Mouse (Mus musculus) embryonic facial prominence, embryonic 12.5 days (tissue): Measurements from ENCODE around the gene Tmem8. TPM values are rescaled to one million over a fixed set of nuclear protein-coding genes. Genes with fewer than 3 reads are reported as not detected.
"Not testable (repeated sequence)": the region's sequence is repeated elsewhere in the genome, so short reads cannot be mapped to it uniquely, and the experiment has no call there.

ENCODE experiments used
- ATAC-seq: fragments of 200-750 bp; cut with Nextera tagmentation; 2 replicates; pipeline ENCODE4 v1.8.0; 2017; ENCODE audit not compliant: insufficient number of reproducible peaks, insufficient read depth, low FRiP score, low TSS enrichment
- H3K27ac ChIP-seq: fragments of 300-500 bp; sonication (generic); 2 replicates; pipeline ENCODE4 v1.5.1; 2016; ENCODE audit warnings: mild to moderate bottlenecking
- H3K27me3 ChIP-seq: fragments of 300-500 bp; sonication (generic); 2 replicates; pipeline ENCODE4 v1.6.1; 2016; ENCODE audit warnings: mild to moderate bottlenecking, moderate library complexity
- H3K36me3 ChIP-seq: fragments of 300-500 bp; sonication (generic); 2 replicates; pipeline ENCODE4 v1.6.1; 2016; ENCODE audit warnings: mild to moderate bottlenecking
- H3K4me1 ChIP-seq: fragments of 300-500 bp; sonication (generic); 2 replicates; pipeline ENCODE4 v1.6.1; 2016
- H3K4me2 ChIP-seq: fragments of 300-500 bp; sonication (generic); replicated peaks from 2 replicates; pipeline ENCODE4 v1.6.1; 2016; ENCODE audit warnings: mild to moderate bottlenecking, moderate library complexity
- H3K4me3 ChIP-seq: fragments of 300-500 bp; sonication (generic); 2 replicates; pipeline ENCODE4 v1.5.1; 2016; ENCODE audit warnings: mild to moderate bottlenecking
- H3K9ac ChIP-seq: fragments of 300-500 bp; sonication (generic); 2 replicates; pipeline ENCODE4 v1.6.1; 2016; ENCODE audit warnings: mild to moderate bottlenecking, moderate library complexity
- H3K9me3 ChIP-seq: fragments of 300-500 bp; sonication (generic); 2 replicates; pipeline ENCODE4 v1.6.1; 2016; ENCODE audit warnings: mild to moderate bottlenecking, moderate library complexity
- WGBS: fragments of 180-500 bp; shearing (Covaris S2); methylation state at CpG from one replicate; pipeline ENCODE4 v1.1.7; 2016; 5-methylcytosine and 5-hydroxymethylcytosine counted together
- polyA plus RNA-seq: library from polyadenylated mRNA; unstranded; fragments of >200 nt; fragmentation: Nextera tagmentation; extraction: Ambion mirVana; gene quantifications from 2 replicates; pipeline ENCODE4 v1.2.1, GENCODE M21; 2016

Gene Tmem8
- polyA plus RNA-seq, 1 experiment from 2014 or later, result 0.99 TPM

- Histone ChIP-seq H3K4me1 (peaks cover 9% of the 10 kb centered on the region; the same call in 1 of the 2 replicates), H3K36me3 (peaks cover 11% of the 10 kb centered on the region), H3K4me2 (peak within 1 kb of the TSS; percentile 75), H3K4me3 (peak within 1 kb of the TSS; percentile 51), H3K9me3 (no peaks in the 10 kb centered on the region), H3K27me3 (no peaks in the 10 kb centered on the region), H3K9ac (peak within 1 kb of the TSS; percentile 63), H3K27ac (peak within 1 kb of the TSS; percentile 82)
- peak; percentile 86 for ATAC-seq
- WGBS, result 3% methylated on average over 32 of the region's 32 CpGs
Measured at GRCm38 (mm10) chr17:26089905-26090632, 23.0 kb upstream of the Tmem8 start, which contains the start of gene Decr2. TSS of gene Decr2 (minus strand) at chr17:26090337.

- Histone ChIP-seq H3K4me1 (peaks cover 9% of the 10 kb centered on the region; the same call in 1 of the 2 replicates), H3K9ac (peak overlapping the region; percentile 77), H3K27me3 (no peaks in the 10 kb centered on the region), H3K36me3 (peaks cover 11% of the 10 kb centered on the region), H3K27ac (peak overlapping the region; percentile 83), H3K4me2 (peak overlapping the region; percentile 81), H3K4me3 (peak overlapping the region; percentile 71), H3K9me3 (no peaks in the 10 kb centered on the region)
- 26% methylated on average over 9 of the region's 9 CpGs for WGBS
- ATAC-seq, result no peak
Measured at GRCm38 (mm10) chr17:26094531-26095110, 18.5 kb upstream of the Tmem8 start.

GRCm38 (mm10) chr17:26095121-26095740 is 17.9 kb upstream of the Tmem8 start, which contains the start of gene Nme4:
TSS of gene Nme4 (minus strand) at chr17:26095602.
- WGBS, result 3% methylated on average over 47 of the region's 47 CpGs

GRCm38 (mm10) chr17:26098461-26098860 is 14.6 kb upstream of the Tmem8 start:
- Histone ChIP-seq H3K36me3 (no peaks in the 10 kb centered on the region), H3K9ac (no peak overlapping the region), H3K27me3 (no peaks in the 10 kb centered on the region), H3K9me3 (no peaks in the 10 kb centered on the region), H3K27ac (no peak overlapping the region), H3K4me2 (no peak overlapping the region), H3K4me1 (peaks cover 9% of the 10 kb centered on the region; the same call in 1 of the 2 replicates), H3K4me3 (no peak overlapping the region)
- no peak for ATAC-seq
- WGBS, result 87% methylated on average over 7 of the region's 7 CpGs

More at GRCm38 (mm10) chr17:26095121-26095740, 17.9 kb upstream of the Tmem8 start, which contains the start of gene Nme4:
- Histone ChIP-seq H3K27me3 (no peaks in the 10 kb centered on the region), H3K27ac (peak within 1 kb of the TSS; percentile 83), H3K36me3 (peaks cover 11% of the 10 kb centered on the region), H3K4me3 (peak within 1 kb of the TSS; percentile 71), H3K9ac (peak within 1 kb of the TSS; percentile 77), H3K4me1 (peaks cover 9% of the 10 kb centered on the region; the same call in 1 of the 2 replicates), H3K4me2 (peak within 1 kb of the TSS; percentile 81), H3K9me3 (no peaks in the 10 kb centered on the region)
- ATAC-seq, result peak; percentile 49

- not testable (repeated sequence) for H3K9ac ChIP-seq, H3K4me3 ChIP-seq, H3K4me2 ChIP-seq, ATAC-seq, H3K9me3 ChIP-seq, H3K27me3 ChIP-seq, H3K36me3 ChIP-seq, H3K27ac ChIP-seq, H3K4me1 ChIP-seq
- 53% methylated on average over 3 of the region's 3 CpGs for WGBS
Measured at GRCm38 (mm10) chr17:26099316-26099715, 13.8 kb upstream of the Tmem8 start.

- H3K27me3 ChIP-seq, result no peaks in the 10 kb centered on the region
- H3K4me3 ChIP-seq, result no peak overlapping the region
- no peaks in the 10 kb centered on the region for H3K4me1 ChIP-seq
- H3K9ac ChIP-seq, result no peak overlapping the region
- 32% methylated on average over 2 of the region's 2 CpGs for WGBS
- H3K36me3 ChIP-seq, result no peaks in the 10 kb centered on the region
- no peaks in the 10 kb centered on the region for H3K9me3 ChIP-seq
- H3K27ac ChIP-seq, result no peak overlapping the region
- no peak overlapping the region for H3K4me2 ChIP-seq
- ATAC-seq, result no peak
Measured at GRCm38 (mm10) chr17:26100166-26100565, 12.9 kb upstream of the Tmem8 start.

- Histone ChIP-seq H3K36me3 (no peaks in the 10 kb centered on the region), H3K27ac (no peak overlapping the region), H3K4me3 (no peak overlapping the region), H3K4me2 (no peak overlapping the region), H3K27me3 (no peaks in the 10 kb centered on the region), H3K4me1 (no peaks in the 10 kb centered on the region), H3K9me3 (no peaks in the 10 kb centered on the region), H3K9ac (no peak overlapping the region)
- ATAC-seq, result no peak
- 42% methylated on average over 4 of the region's 4 CpGs for WGBS
Measured at GRCm38 (mm10) chr17:26101478-26101877, 11.6 kb upstream of the Tmem8 start.

- no peaks in the 10 kb centered on the region for H3K36me3 ChIP-seq
- no peak overlapping the region for H3K27ac ChIP-seq
- H3K9ac ChIP-seq, result no peak overlapping the region
- 73% methylated on average over 4 of the region's 4 CpGs for WGBS
- H3K4me2 ChIP-seq, result no peak overlapping the region
- no peak for ATAC-seq
- 0 out of 2 replicates have a peak, but pooled peaks cover under 1% of the 10 kb centered on the region for H3K4me1 ChIP-seq
- peaks cover 13% of the 10 kb centered on the region for H3K27me3 ChIP-seq
- H3K4me3 ChIP-seq, result no peak overlapping the region
- no peaks in the 10 kb centered on the region for H3K9me3 ChIP-seq
Measured at GRCm38 (mm10) chr17:26105619-26106018, 7.5 kb upstream of the Tmem8 start.

- no peak for ATAC-seq
- no peak overlapping the region for H3K9ac ChIP-seq
- H3K4me3 ChIP-seq, result no peak overlapping the region
- no peaks in the 10 kb centered on the region for H3K9me3 ChIP-seq
- H3K4me2 ChIP-seq, result no peak overlapping the region
- no peaks in the 10 kb centered on the region for H3K36me3 ChIP-seq
- WGBS, result 22% methylated on average over 4 of the region's 4 CpGs
- no peak overlapping the region for H3K27ac ChIP-seq
- H3K27me3 ChIP-seq, result peaks cover 57% of the 10 kb centered on the region
- H3K4me1 ChIP-seq, result peaks cover 13% of the 10 kb centered on the region; the same call in 1 of the 2 replicates
Measured at GRCm38 (mm10) chr17:26110156-26110555, 2.9 kb upstream of the Tmem8 start.

GRCm38 (mm10) chr17:26111024-26111423 is 2.1 kb upstream of the Tmem8 start:
- no peaks in the 10 kb centered on the region for H3K36me3 ChIP-seq
- no peak overlapping the region for H3K27ac ChIP-seq
- H3K9me3 ChIP-seq, result no peaks in the 10 kb centered on the region
- no peak overlapping the region for H3K9ac ChIP-seq
- H3K4me3 ChIP-seq, result no peak overlapping the region
- peaks cover 13% of the 10 kb centered on the region; the same call in 1 of the 2 replicates for H3K4me1 ChIP-seq
- WGBS, result 4% methylated on average over 4 of the region's 4 CpGs
- no peak overlapping the region for H3K4me2 ChIP-seq
- no peak for ATAC-seq
- peaks cover 65% of the 10 kb centered on the region for H3K27me3 ChIP-seq

GRCm38 (mm10) chr17:26111722-26112121 is 1.4 kb upstream of the Tmem8 start:
- no peak overlapping the region for H3K4me3 ChIP-seq
- no peak overlapping the region for H3K27ac ChIP-seq
- H3K4me1 ChIP-seq, result peaks cover 13% of the 10 kb centered on the region; the same call in 1 of the 2 replicates
- no peaks in the 10 kb centered on the region for H3K36me3 ChIP-seq
- H3K27me3 ChIP-seq, result peaks cover 72% of the 10 kb centered on the region
- no peak overlapping the region for H3K4me2 ChIP-seq
- H3K9ac ChIP-seq, result no peak overlapping the region
- WGBS, result 28% methylated on average over 4 of the region's 4 CpGs
- H3K9me3 ChIP-seq, result no peaks in the 10 kb centered on the region
- ATAC-seq, result no peak
